Mouse (Mus musculus): ENCODE data around the gene Cwf19l1. TPM values are rescaled to one million over a fixed set of nuclear protein-coding genes. Genes with fewer than 3 reads are reported as not detected.
A peak's percentile ranks its signal among the peaks of the same experiment; 100 is the strongest.
"Not testable (repeated sequence)": the region's sequence is repeated elsewhere in the genome, so short reads cannot be mapped to it uniquely, and the experiment has no call there.

The Cwf19l1 gene
- polyA plus RNA-seq, 1 experiment from 2014 or later: 16.9 TPM

DNA sequence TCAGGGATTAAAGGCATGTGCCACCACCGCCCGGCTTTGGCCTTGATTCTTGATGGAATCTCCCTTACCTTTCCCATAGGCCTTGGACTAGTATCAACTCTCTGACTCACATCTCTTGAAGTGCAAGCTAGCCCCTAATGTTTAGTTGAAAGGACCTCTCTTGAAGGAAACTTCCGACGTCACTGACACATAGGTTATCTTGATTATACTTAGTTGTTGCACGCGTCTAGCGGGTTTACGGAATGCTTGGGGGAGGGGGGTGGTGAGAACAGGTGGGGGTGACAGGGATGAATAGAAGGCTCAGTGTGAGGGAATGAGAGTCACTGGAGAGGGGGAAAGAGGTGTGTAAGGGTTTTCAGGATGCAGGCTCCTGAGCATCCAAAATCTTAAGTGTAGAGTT is 11.3 kb upstream of the Cwf19l1 start:
- peaks cover 25% of the 10 kb centered on the region for H3K4me1 ChIP-seq (replicated peaks)
- 0 out of 2 replicates have a peak overlapping the region, but pooled peaks have one; percentile 88 for H3K4me2 ChIP-seq
- H3K9ac ChIP-seq: no peak overlapping the region
- no peak overlapping the region for H3K4me3 ChIP-seq (replicated peaks)
- peaks cover 19% of the 10 kb centered on the region for H3K36me3 ChIP-seq (replicated peaks)
- H3K27ac ChIP-seq (replicated peaks): no peak overlapping the region
- H3K9me3 ChIP-seq (replicated peaks): no peaks in the 10 kb centered on the region
- ATAC-seq (ENCODE audit: insufficient read depth): no peak
- peaks cover 25% of the 10 kb centered on the region for H3K27me3 ChIP-seq
- 90% methylated on average over 8 of the region's 8 CpGs for WGBS (ENCODE audit: insufficient replicate concordance)

DNA sequence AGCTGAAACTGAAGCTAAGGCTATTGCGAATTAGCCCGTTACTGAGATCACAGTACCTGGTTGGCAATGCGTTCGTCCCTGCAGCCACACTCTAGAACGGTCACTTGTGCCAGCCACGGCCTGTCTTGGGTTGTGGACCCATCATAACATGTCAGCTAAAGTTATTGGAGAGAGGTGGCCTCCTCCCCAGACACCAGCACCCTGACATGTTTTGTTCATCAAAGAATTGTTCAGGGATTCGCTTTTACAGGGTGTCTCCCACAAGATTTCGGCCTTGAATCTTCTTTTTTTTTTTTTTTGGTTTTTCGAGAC is 10.8 kb upstream of the Cwf19l1 start:
- Histone ChIP-seq H3K4me3 (replicated peaks) (peak overlapping the region; percentile 78), H3K27ac (replicated peaks) (peak overlapping the region; percentile 43; the same call in 1 of the 2 replicates)

DNA sequence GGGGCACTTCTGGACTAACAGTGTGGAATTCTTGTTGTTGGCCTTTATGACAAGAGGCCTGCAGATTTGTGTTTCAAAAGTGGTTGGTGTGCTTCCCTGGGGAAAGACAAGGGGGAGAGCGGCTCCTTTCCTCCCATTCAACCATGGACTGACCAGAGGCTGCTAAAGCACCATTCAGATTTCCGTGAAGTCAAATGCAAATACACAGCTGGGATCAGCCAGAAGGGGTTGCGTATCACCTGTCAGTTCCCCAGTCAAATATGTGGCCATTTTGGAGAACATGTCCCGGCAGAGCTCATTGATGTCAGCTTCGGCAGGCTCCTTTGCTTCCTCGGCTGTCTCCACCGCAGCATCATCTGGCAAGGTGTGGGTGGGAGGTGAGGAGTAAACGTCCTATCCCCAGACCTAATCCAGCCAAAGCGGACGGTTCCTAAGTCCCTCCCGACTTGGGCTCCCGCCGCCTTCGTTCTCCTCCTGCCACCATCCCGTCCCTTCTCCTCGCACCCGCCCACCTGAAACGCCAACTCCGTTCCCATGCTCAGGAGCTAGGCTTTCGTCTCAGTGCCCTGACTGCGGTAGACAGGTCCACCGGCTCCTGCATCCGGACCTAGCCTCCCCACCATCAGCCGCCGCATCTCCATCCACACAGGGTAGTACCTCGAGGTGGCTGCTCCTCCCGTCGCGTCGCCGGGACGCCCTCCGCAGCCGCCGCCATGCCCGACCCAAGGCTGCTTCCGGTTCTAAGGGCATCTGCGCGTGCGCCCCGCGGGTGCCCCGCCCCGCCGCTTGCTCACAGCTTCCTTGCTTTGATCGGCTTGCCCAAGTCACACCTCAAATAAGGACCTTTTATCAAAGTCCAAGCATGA is 10.3 kb upstream of the Cwf19l1 start, which contains the start of gene Bloc1s2:
Bloc1s2 (minus strand) TSS at position 745 of the 866 bp plus-strand sequence.
- no peaks in the 10 kb centered on the region for H3K9me3 ChIP-seq (replicated peaks)
- peaks cover 17% of the 10 kb centered on the region for H3K27me3 ChIP-seq
- peak within 1 kb of the TSS; percentile 65 for H3K9ac ChIP-seq
- H3K4me2 ChIP-seq: peak within 1 kb of the TSS; percentile 88
- peak within 1 kb of the TSS; percentile 43; the same call in 1 of the 2 replicates for H3K27ac ChIP-seq (replicated peaks)
- peaks cover 25% of the 10 kb centered on the region for H3K4me1 ChIP-seq (replicated peaks)
- peak within 1 kb of the TSS; percentile 78 for H3K4me3 ChIP-seq (replicated peaks)
- 3% methylated on average over 46 of the region's 46 CpGs for WGBS (ENCODE audit: insufficient replicate concordance)
- peaks cover 28% of the 10 kb centered on the region for H3K36me3 ChIP-seq (replicated peaks)
- ATAC-seq (ENCODE audit: insufficient read depth): peak; percentile 84

More for the DNA sequence above, 10.8 kb upstream of the Cwf19l1 start:
- Histone ChIP-seq H3K9ac (peak overlapping the region; percentile 65; the same call in 1 of the 2 replicates), H3K4me1 (replicated peaks) (peaks cover 25% of the 10 kb centered on the region), H3K27me3 (peaks cover 23% of the 10 kb centered on the region), H3K4me2 (peak overlapping the region; percentile 88), H3K9me3 (replicated peaks) (no peaks in the 10 kb centered on the region), H3K36me3 (replicated peaks) (peaks cover 23% of the 10 kb centered on the region)
- 54% methylated on average over 9 of the region's 9 CpGs for WGBS (ENCODE audit: insufficient replicate concordance)
- ATAC-seq (ENCODE audit: insufficient read depth): peak; percentile 9; the same call in 1 of the 2 replicates

DNA sequence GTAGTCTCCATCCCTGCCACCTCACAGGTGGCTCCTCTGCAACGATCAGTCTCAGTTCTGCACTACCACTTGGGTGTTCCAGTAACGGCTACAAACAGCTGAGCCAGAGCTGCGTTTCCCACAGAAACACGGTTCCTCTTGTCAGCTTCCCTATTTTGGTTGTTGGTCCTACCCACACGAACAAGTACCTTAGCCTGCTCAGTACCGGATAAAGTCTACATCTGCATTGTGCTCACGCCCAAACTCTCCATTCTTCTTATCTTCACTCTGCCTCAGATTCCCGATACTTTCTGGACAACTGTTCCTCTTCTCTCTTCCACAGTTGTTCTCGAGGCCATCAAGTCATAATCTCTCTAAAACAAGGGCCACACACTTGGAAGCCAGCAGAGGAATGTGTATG is 8.7 kb upstream of the Cwf19l1 start:
- no peak overlapping the region for H3K27ac ChIP-seq (replicated peaks)

DNA sequence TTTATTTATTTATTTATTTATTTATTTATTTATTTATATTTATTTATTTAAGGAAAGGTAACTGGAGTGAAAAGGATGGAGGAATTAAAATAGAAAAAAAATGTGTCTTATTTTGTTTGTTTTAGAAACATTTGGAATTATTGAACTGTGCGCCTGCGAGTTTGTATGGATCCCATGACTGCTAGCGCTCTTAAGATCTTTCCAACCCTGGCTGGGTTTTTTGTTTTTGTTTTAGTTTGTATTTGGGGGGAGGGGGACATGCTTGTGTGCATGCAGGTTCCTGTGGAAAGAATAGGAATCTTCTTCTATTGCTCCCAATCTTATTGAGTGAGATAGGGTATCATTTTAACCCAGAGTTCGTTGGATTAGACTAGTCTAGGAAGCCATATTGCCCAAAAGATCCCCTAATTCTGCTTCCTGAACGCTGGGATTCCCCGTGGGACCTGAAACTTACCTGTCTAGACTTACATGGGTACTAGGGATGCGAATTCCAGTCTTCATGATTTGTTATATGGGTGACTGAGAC is 347 bp upstream of the Cwf19l1 start:
- H3K9me3 ChIP-seq (replicated peaks): no peaks in the 10 kb centered on the region
- H3K9ac ChIP-seq: peak overlapping the region; percentile 37; the same call in 1 of the 2 replicates
- no peaks in the 10 kb centered on the region for H3K27me3 ChIP-seq
- H3K27ac ChIP-seq (replicated peaks): peak overlapping the region; percentile 26; the same call in 1 of the 2 replicates
- peaks cover 42% of the 10 kb centered on the region for H3K36me3 ChIP-seq (replicated peaks)
- ATAC-seq (ENCODE audit: insufficient read depth): no peak
- H3K4me2 ChIP-seq: peak overlapping the region; percentile 80
- peaks cover 23% of the 10 kb centered on the region for H3K4me1 ChIP-seq (replicated peaks)
- H3K4me3 ChIP-seq (replicated peaks): peak overlapping the region; percentile 72
- 29% methylated on average over 7 of the region's 7 CpGs for WGBS (ENCODE audit: insufficient replicate concordance)

More for the DNA sequence above, 8.7 kb upstream of the Cwf19l1 start:
- no peak overlapping the region for H3K9ac ChIP-seq
- H3K4me2 ChIP-seq: no peak overlapping the region
- H3K9me3 ChIP-seq (replicated peaks): no peaks in the 10 kb centered on the region
- no peak for ATAC-seq (ENCODE audit: insufficient read depth)
- WGBS (ENCODE audit: insufficient replicate concordance): 31% methylated on average over 9 of the region's 9 CpGs
- H3K27me3 ChIP-seq: peaks cover 5% of the 10 kb centered on the region; the same call in 1 of the 2 replicates
- H3K4me1 ChIP-seq (replicated peaks): peaks cover 25% of the 10 kb centered on the region
- H3K36me3 ChIP-seq (replicated peaks): peaks cover 40% of the 10 kb centered on the region
- H3K4me3 ChIP-seq (replicated peaks): no peak overlapping the region

DNA sequence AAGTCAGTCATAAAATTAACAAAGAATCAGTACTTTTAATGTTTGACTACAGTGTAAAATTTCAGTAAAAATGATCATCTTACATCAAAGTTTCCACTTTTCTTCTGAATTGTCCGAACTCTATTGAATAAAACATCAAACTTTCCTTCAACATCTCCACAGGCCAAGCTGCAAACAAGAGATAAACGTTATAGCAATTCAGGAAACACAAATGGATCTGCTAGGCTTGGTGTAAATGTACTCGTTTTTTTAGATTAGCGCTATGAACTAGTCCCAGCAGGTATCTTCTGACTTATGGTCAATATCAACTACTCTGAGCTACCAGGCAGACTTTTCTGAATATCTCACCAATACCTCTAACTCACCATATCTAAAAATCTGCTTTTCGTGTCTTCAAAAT is 2.8 kb downstream of the Cwf19l1 start:
- Histone ChIP-seq H3K4me3 (replicated peaks) (no peak overlapping the region), H3K27ac (replicated peaks) (no peak overlapping the region), H3K9ac (no peak overlapping the region), H3K9me3 (replicated peaks) (no peaks in the 10 kb centered on the region), H3K36me3 (replicated peaks) (peaks cover 48% of the 10 kb centered on the region), H3K27me3 (no peaks in the 10 kb centered on the region), H3K4me2 (no peak overlapping the region), H3K4me1 (replicated peaks) (peaks cover 23% of the 10 kb centered on the region)
- no peak for ATAC-seq (ENCODE audit: insufficient read depth)
- WGBS (ENCODE audit: insufficient replicate concordance): 62% methylated on average over 5 of the region's 5 CpGs

DNA sequence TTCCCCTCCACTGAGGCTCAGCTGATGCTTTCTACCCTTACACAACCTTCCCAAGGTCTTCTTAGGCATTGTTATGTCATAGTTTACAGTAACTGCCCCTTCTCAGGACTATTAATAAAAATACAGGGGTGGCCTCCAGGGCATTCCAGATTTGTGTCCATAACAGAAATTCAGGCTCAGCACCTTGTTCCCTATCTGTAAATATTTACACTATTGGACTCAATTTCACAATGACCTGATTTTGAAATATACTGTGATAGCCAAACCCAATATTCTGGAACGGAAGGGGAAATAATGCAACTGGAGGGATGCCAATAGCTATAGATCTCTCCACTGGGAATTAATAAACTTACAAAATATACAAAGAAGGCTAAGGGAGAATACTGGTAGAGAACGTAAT is 7.1 kb downstream of the Cwf19l1 start:
- no peak overlapping the region for H3K9ac ChIP-seq
- WGBS (ENCODE audit: insufficient replicate concordance): 76% methylated on average over 2 of the region's 2 CpGs
- H3K4me1 ChIP-seq (replicated peaks): peaks cover 7% of the 10 kb centered on the region
- H3K4me2 ChIP-seq: no peak overlapping the region
- no peak for ATAC-seq (ENCODE audit: insufficient read depth)
- no peaks in the 10 kb centered on the region for H3K27me3 ChIP-seq
- H3K9me3 ChIP-seq (replicated peaks): no peaks in the 10 kb centered on the region
- H3K36me3 ChIP-seq (replicated peaks): peaks cover 88% of the 10 kb centered on the region
- H3K27ac ChIP-seq (replicated peaks): no peak overlapping the region; the same call in 1 of the 2 replicates
- no peak overlapping the region for H3K4me3 ChIP-seq (replicated peaks)

DNA sequence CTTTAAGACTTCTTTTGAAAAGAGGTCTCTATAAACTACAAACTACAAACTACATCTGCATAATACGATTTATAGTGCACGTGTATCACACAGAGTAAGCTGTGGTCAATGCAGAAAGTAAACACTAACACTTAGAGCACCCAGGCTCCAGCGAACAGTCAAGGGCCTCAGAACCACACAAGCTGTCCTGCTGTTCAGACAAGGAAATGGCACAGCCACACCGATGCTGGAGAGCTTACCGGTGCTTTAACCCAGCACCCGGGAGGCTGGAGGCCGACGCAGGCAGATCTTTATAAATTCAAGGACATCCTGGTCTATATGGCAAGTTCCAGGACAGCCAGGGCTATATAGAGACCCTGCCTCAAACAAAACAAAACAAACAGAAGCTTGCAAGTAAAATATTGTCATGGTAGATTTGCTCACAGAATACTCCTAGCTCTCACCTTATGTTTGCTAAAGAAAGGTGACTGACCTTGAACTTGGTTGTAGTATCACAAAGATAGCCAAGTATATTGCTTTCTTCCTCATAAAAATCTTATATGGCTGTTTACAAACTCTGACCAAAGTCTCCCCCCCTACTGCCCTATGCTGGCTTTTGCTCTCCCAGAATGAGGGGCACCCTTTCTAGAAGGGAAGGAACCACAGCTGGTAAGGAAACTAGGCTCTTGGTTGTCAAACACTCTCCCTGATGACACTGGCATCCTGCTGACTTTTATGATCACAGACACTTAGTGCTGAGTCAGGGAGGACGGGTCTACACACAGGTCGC is 7.8 kb downstream of the Cwf19l1 start:
- WGBS (ENCODE audit: insufficient replicate concordance): 81% methylated on average over 10 of the region's 10 CpGs
- H3K36me3 ChIP-seq (replicated peaks): peaks cover 91% of the 10 kb centered on the region
- no peak overlapping the region; the same call in 1 of the 2 replicates for H3K27ac ChIP-seq (replicated peaks)
- no peak for ATAC-seq (ENCODE audit: insufficient read depth)
- no peak overlapping the region for H3K9ac ChIP-seq
- H3K27me3 ChIP-seq: no peaks in the 10 kb centered on the region
- no peak overlapping the region for H3K4me2 ChIP-seq
- H3K9me3 ChIP-seq (replicated peaks): no peaks in the 10 kb centered on the region
- no peak overlapping the region for H3K4me3 ChIP-seq (replicated peaks)
- peaks cover under 1% of the 10 kb centered on the region for H3K4me1 ChIP-seq (replicated peaks)

DNA sequence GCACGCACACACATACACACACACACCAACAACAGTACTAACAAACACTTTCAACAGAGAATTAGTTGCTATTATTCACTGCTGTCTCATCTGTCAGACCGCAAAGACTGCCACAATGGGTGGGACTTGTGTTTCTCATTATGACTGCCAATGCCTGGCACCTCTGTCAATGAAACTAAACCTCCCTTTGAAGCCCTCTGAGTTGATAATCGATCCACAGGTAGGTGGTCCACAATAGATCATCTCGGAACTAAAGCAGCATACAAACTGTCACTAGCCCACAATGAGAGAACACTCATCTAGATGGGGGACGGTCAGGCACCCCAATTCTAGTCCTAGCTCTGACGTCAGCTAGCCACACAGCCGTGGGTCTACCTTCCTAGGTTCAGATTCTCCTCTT is 14.5 kb downstream of the Cwf19l1 start:
- WGBS (ENCODE audit: insufficient replicate concordance): 85% methylated on average over 7 of the region's 7 CpGs
- Histone ChIP-seq H3K9ac (no peak overlapping the region), H3K9me3 (replicated peaks) (no peaks in the 10 kb centered on the region), H3K27me3 (no peaks in the 10 kb centered on the region), H3K4me2 (no peak overlapping the region), H3K4me1 (replicated peaks) (no peaks in the 10 kb centered on the region; the same call in 1 of the 2 replicates), H3K4me3 (replicated peaks) (no peak overlapping the region), H3K27ac (replicated peaks) (no peak overlapping the region), H3K36me3 (replicated peaks) (peaks cover 88% of the 10 kb centered on the region)
- ATAC-seq (ENCODE audit: insufficient read depth): no peak

DNA sequence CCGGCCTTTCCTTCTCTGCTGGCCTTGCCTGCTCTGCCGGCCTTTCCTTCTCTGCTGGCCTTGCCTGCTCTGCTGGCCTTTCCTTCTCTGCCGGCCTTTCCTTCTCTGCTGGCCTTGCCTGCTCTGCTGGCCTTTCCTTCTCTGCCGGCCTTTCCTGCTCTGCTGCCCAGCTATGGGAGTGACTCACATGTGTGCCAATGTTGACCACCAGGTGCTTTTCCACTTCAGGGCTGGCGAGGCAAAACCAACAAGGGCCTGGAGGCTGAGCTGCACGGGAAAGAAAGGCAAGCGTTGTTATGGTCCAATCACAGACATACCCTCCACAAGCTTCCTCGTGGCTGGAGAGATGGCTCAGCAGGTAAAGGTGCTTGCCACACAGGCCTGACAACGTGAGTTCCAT is 15.0 kb downstream of the Cwf19l1 start:
- peaks cover 89% of the 10 kb centered on the region for H3K36me3 ChIP-seq (replicated peaks)
- not testable (repeated sequence) for H3K4me2 ChIP-seq; H3K27me3 ChIP-seq; ATAC-seq (ENCODE audit: insufficient read depth); H3K4me3 ChIP-seq (replicated peaks); H3K27ac ChIP-seq (replicated peaks); H3K9me3 ChIP-seq (replicated peaks); H3K4me1 ChIP-seq (replicated peaks); H3K9ac ChIP-seq
- WGBS (ENCODE audit: insufficient replicate concordance): 83% methylated on average over 9 of the region's 9 CpGs

DNA sequence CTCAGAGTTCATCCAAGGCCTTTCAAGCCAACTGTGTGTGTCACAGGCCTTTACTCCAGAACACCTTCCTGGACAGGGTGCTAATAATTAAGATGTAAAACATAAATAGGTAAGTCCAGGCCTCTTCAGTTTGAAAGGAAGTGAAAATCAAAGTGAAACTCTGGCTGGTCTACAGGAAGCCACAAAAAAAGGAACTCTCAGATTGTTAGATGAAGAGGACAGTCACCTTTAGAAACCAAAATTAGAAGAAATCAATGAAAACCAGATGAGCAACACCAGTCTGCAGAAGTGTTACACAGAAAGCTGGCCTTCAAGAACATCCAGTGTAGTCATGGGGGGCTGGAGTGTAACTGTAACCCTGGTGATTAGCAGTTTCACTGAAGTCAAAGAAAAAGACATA is 17.9 kb downstream of the Cwf19l1 start:
- Histone ChIP-seq H3K36me3 (replicated peaks) (peaks cover 86% of the 10 kb centered on the region), H3K9me3 (replicated peaks) (no peaks in the 10 kb centered on the region), H3K9ac (no peak overlapping the region), H3K4me3 (replicated peaks) (no peak overlapping the region), H3K27ac (replicated peaks) (no peak overlapping the region), H3K4me1 (replicated peaks) (no peaks in the 10 kb centered on the region; the same call in 1 of the 2 replicates), H3K4me2 (no peak overlapping the region), H3K27me3 (no peaks in the 10 kb centered on the region)
- no peak for ATAC-seq (ENCODE audit: insufficient read depth)
